Mouse (Mus musculus) midbrain, embryonic 14.5 days (tissue): ENCODE results near the gene Zscan2. TPM values are rescaled to one million over a fixed set of nuclear protein-coding genes. Genes with fewer than 3 reads are reported as not detected.

Experiments
- ATAC-seq: fragments of 200-750 bp; cut with Nextera tagmentation; 2 replicates; pipeline ENCODE4 v1.8.0; 2017; ENCODE audit warnings: moderate number of reproducible peaks, moderate library complexity; ENCODE audit not compliant: low FRiP score, low TSS enrichment
- DNase-seq: peaks from one replicate; pipeline ENCODE4 v3.0.0-alpha.2; 2015
- H3K27ac ChIP-seq: fragments of 300-500 bp; sonication (generic); replicated peaks from 2 replicates; pipeline ENCODE4 v1.5.1; 2014; ENCODE audit warnings: mild to moderate bottlenecking, low read depth, low read length, moderate library complexity
- H3K27me3 ChIP-seq: fragments of 300-500 bp; sonication (generic); 2 replicates; pipeline ENCODE4 v1.6.1; 2014; ENCODE audit warnings: low read length, control low read depth, mixed read lengths; ENCODE audit not compliant: control insufficient read depth, insufficient read depth
- H3K36me3 ChIP-seq: fragments of 300-500 bp; sonication (generic); 2 replicates; pipeline ENCODE4 v1.6.1; 2014; ENCODE audit warnings: low read length, control low read depth; ENCODE audit not compliant: control insufficient read depth, insufficient read depth
- H3K4me1 ChIP-seq: fragments of 300-500 bp; sonication (generic); 2 replicates; pipeline ENCODE4 v1.6.1; 2014; ENCODE audit warnings: mild to moderate bottlenecking, antibody characterized with exemption, low read length, control low read depth; ENCODE audit not compliant: control insufficient read depth, insufficient read depth
- H3K4me2 ChIP-seq: fragments of 300-500 bp; sonication (generic); 2 replicates; pipeline ENCODE4 v1.6.1; 2014; ENCODE audit warnings: mild to moderate bottlenecking, low read length, moderate library complexity
- H3K4me3 ChIP-seq: fragments of 300-500 bp; sonication (generic); replicated peaks from 2 replicates; pipeline ENCODE4 v1.5.1; 2014; ENCODE audit warnings: low read depth, low read length
- H3K9ac ChIP-seq: fragments of 300-500 bp; sonication (generic); replicated peaks from 2 replicates; pipeline ENCODE4 v1.6.1; 2014; ENCODE audit warnings: mild to moderate bottlenecking, low read length, moderate library complexity
- H3K9me3 ChIP-seq: fragments of 300-500 bp; sonication (generic); 2 replicates; pipeline ENCODE4 v1.6.1; 2016; ENCODE audit warnings: low read length, control low read depth, mixed read lengths; ENCODE audit not compliant: control insufficient read depth
- WGBS: fragments of 180-500 bp; shearing (Covaris S2); extraction: QIAGEN DNeasy Blood & Tissue Kit; methylation state at CpG from one replicate; pipeline ENCODE4 v1.1.7; 2014; 5-methylcytosine and 5-hydroxymethylcytosine counted together
- polyA plus RNA-seq: library from polyadenylated mRNA; unstranded; fragments of >200 nt; fragmentation: Nextera tagmentation; extraction: Ambion mirVana; gene quantifications from 2 replicates; pipeline ENCODE4 v1.2.1, GENCODE M21; 2014

Gene Zscan2
- 5.8 and 7.1 TPM in 2 replicates for polyA plus RNA-seq

GRCm38 (mm10) chr7:80860729-80861274, at the start of gene Zscan2:
Zscan2 (plus strand) TSS chr7:80860920.
- Histone ChIP-seq H3K4me3 (peak within 1 kb of the TSS; percentile 85), H3K4me2 (peak within 1 kb of the TSS; percentile 81), H3K9ac (peak within 1 kb of the TSS; percentile 94), H3K27me3 (no peaks in the 10 kb centered on the region), H3K36me3 (peaks cover 23% of the 10 kb centered on the region), H3K27ac (peak within 1 kb of the TSS; percentile 96), H3K4me1 (peaks cover 43% of the 10 kb centered on the region), H3K9me3 (no peaks in the 10 kb centered on the region)
- peak; percentile 97 for DNase-seq
- peak; percentile 98 for ATAC-seq
- under 1% methylated on average over 40 of the region's 40 CpGs for WGBS

GRCm38 (mm10) chr7:80813397-80813796, 47.3 kb upstream of the Zscan2 start:
- no peaks in the 10 kb centered on the region for H3K27me3 ChIP-seq
- no peaks in the 10 kb centered on the region for H3K36me3 ChIP-seq
- H3K9ac ChIP-seq: no peak overlapping the region
- H3K27ac ChIP-seq: no peak overlapping the region
- no peak overlapping the region for H3K4me3 ChIP-seq
- H3K9me3 ChIP-seq: no peaks in the 10 kb centered on the region
- DNase-seq (no peak), ATAC-seq (no peak)
- no peaks in the 10 kb centered on the region for H3K4me1 ChIP-seq
- 96% methylated on average over 4 of the region's 4 CpGs for WGBS
- H3K4me2 ChIP-seq: no peak overlapping the region

- no peak overlapping the region for H3K27ac ChIP-seq
- H3K9ac ChIP-seq: no peak overlapping the region
- no peak for DNase-seq
- H3K4me1 ChIP-seq: no peaks in the 10 kb centered on the region
- H3K27me3 ChIP-seq: no peaks in the 10 kb centered on the region
- no peak overlapping the region for H3K4me2 ChIP-seq
- no peak for ATAC-seq
- H3K9me3 ChIP-seq: no peaks in the 10 kb centered on the region
- 85% methylated on average over 5 of the region's 5 CpGs for WGBS
- no peaks in the 10 kb centered on the region for H3K36me3 ChIP-seq
- no peak overlapping the region for H3K4me3 ChIP-seq
Observed at GRCm38 (mm10) chr7:80816641-80817040, 44.1 kb upstream of the Zscan2 start.

- Histone ChIP-seq H3K27me3 (no peaks in the 10 kb centered on the region), H3K4me3 (no peak overlapping the region), H3K4me1 (no peaks in the 10 kb centered on the region), H3K4me2 (no peak overlapping the region), H3K27ac (no peak overlapping the region), H3K9me3 (no peaks in the 10 kb centered on the region), H3K36me3 (no peaks in the 10 kb centered on the region), H3K9ac (no peak overlapping the region)
- ATAC-seq: no peak
- DNase-seq: no peak
- 72% methylated on average over 4 of the region's 4 CpGs for WGBS
Observed at GRCm38 (mm10) chr7:80820838-80821237, 39.9 kb upstream of the Zscan2 start.

GRCm38 (mm10) chr7:80823267-80823666, 37.5 kb upstream of the Zscan2 start:
- Histone ChIP-seq H3K9ac (no peak overlapping the region), H3K36me3 (no peaks in the 10 kb centered on the region), H3K4me3 (no peak overlapping the region), H3K27ac (no peak overlapping the region), H3K27me3 (no peaks in the 10 kb centered on the region), H3K4me1 (no peaks in the 10 kb centered on the region), H3K9me3 (no peaks in the 10 kb centered on the region), H3K4me2 (no peak overlapping the region)
- WGBS: 82% methylated on average over 4 of the region's 4 CpGs
- ATAC-seq (no peak), DNase-seq (no peak)

- Histone ChIP-seq H3K4me1 (no peaks in the 10 kb centered on the region), H3K4me2 (no peak overlapping the region), H3K4me3 (no peak overlapping the region), H3K27me3 (no peaks in the 10 kb centered on the region), H3K9ac (no peak overlapping the region), H3K27ac (no peak overlapping the region), H3K36me3 (no peaks in the 10 kb centered on the region), H3K9me3 (no peaks in the 10 kb centered on the region)
- 86% methylated on average over 11 of the region's 11 CpGs for WGBS
- DNase-seq (no peak), ATAC-seq (no peak)
Observed at GRCm38 (mm10) chr7:80823875-80824682, 36.6 kb upstream of the Zscan2 start.

GRCm38 (mm10) chr7:80825843-80826403, 34.8 kb upstream of the Zscan2 start, which contains the start of gene Iqgap1:
Iqgap1 (minus strand) TSS chr7:80825974.
- Histone ChIP-seq H3K4me2 (no peak within 1 kb of the TSS), H3K36me3 (no peaks in the 10 kb centered on the region), H3K4me1 (no peaks in the 10 kb centered on the region), H3K4me3 (no peak within 1 kb of the TSS), H3K9me3 (no peaks in the 10 kb centered on the region), H3K27me3 (no peaks in the 10 kb centered on the region), H3K27ac (no peak within 1 kb of the TSS), H3K9ac (no peak within 1 kb of the TSS)
- 82% methylated on average over 11 of the region's 11 CpGs for WGBS
- DNase-seq (no peak), ATAC-seq (no peak)

- Histone ChIP-seq H3K4me3 (no peak overlapping the region), H3K36me3 (no peaks in the 10 kb centered on the region), H3K4me1 (no peaks in the 10 kb centered on the region), H3K27ac (no peak overlapping the region), H3K4me2 (no peak overlapping the region), H3K9me3 (no peaks in the 10 kb centered on the region), H3K9ac (no peak overlapping the region), H3K27me3 (no peaks in the 10 kb centered on the region)
- 78% methylated on average over 18 of the region's 18 CpGs for WGBS
- DNase-seq: no peak
- no peak for ATAC-seq
Observed at GRCm38 (mm10) chr7:80828146-80828860, 32.4 kb upstream of the Zscan2 start.
